Mouse (Mus musculus): ENCODE data around the gene Mitf.

DNA sequence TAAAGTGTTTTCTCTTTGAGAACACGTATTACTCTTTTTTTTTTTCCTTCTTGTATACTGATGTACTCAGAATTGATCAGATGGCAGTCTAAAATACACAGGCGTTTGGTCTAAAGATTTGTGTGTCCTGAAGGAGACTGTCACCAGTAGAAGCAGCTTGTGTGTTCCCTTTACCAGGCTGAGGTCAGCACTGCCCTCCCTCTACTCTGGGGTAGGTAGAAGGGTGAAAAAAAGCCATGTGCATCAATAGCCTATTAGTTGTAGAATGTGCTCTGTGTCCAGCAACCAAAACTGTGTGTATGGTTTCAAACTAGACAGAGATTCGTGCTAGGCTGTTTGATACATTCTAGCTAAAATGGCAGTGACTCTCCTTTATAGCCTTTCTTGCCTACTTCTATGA, 122.2 kb downstream of the Mitf start:
- no peak for TF ChIP-seq CTCF (conservative IDR thresholded peaks at IDR 0.05; ENCODE audit: low read length)
- no peak for TF ChIP-seq POU5F1 (IDR thresholded peaks at IDR 0.05; ENCODE audit: borderline replicate concordance, low read length)

Measured in E14TG2a.4 (cell line).